Mouse (Mus musculus) testis, postnatal 10 days (tissue): Measurements from ENCODE around the gene Supt7l.
"Not testable (repeated sequence)": the region's sequence is repeated elsewhere in the genome, so short reads cannot be mapped to it uniquely, and the experiment has no call there.

ENCODE experiments used
- DNase-seq: peaks from one replicate; pipeline ENCODE4 v3.0.0; 2021; ENCODE audit warnings: low spot score

Supt7l gene

GRCm38 (mm10) chr5:31527707-31528106 is at the start of gene Supt7l:
TSS of gene Supt7l (minus strand) at chr5:31527807.
- DNase-seq = not testable (repeated sequence)

- DNase-seq = no peak
Measured at GRCm38 (mm10) chr5:31576539-31576975, 49.0 kb upstream of the Supt7l start.

GRCm38 (mm10) chr5:31573722-31574121 is 46.1 kb upstream of the Supt7l start:
- DNase-seq = no peak

DNA sequence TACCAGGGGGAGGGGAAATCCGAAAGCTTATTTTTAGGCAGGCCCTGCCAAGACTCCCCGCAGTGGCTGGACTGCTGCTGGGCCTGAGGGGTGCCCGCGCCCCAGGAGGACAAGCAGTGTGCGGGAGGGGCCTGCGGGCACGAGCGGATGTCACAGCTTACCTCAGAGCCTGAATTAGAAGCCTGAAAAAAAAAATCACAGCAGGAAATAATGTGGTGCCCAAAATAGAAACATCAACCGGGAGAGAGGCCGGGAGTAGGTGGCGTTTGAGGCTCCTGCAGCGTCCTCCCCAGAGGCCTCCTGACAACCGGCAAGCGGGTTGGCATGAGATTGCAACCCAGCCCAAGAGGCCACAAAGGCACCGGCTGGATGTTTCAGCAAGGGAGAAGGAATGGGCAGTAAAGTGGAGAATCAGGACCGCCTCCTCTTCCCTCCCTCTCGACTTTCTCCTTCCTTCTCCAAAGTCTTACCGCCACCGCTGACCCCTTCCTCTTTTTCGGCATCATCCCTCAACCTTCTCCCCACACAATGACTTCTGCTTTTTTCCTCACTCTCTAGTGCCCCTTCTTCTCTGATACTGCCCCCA is 43.5 kb upstream of the Supt7l start:
- no peak for DNase-seq

DNA sequence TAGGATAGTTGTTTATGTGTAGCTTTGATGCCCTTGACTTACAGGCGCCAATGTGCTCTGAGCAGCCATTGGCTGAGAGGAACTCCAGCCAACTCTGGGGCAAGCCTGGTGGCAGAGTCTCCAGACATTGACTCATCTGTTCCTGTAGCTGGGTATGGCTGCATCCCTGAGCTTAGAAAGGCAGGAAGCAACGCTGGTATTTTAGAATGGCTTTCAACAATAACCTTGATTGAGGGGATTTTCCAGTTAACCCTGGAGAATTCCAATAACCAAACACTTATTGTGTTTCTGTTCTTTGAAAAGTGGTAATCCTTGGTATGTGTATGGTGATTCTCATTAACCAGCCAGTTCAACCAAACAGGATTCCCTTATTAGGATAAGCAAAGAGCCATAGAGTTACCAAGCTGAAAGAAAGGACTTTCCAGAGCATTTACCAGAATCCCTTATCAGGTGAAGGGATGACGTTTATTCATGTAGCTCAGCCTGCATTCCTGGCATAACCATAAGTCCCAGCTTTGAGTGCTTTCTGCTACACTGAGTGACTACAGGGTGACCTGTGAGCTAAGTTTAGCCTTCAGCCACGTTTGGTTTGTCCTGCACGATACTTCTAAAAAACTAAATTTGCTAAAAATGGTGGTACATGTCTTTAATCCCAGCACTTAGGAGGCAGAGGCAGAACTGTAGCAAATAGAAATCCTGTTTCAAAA is 40.5 kb upstream of the Supt7l start:
- DNase-seq = no peak

- no peak for DNase-seq
Measured at GRCm38 (mm10) chr5:31566457-31566856, 38.9 kb upstream of the Supt7l start.

GRCm38 (mm10) chr5:31566026-31566425 is 38.4 kb upstream of the Supt7l start:
- no peak for DNase-seq

DNA sequence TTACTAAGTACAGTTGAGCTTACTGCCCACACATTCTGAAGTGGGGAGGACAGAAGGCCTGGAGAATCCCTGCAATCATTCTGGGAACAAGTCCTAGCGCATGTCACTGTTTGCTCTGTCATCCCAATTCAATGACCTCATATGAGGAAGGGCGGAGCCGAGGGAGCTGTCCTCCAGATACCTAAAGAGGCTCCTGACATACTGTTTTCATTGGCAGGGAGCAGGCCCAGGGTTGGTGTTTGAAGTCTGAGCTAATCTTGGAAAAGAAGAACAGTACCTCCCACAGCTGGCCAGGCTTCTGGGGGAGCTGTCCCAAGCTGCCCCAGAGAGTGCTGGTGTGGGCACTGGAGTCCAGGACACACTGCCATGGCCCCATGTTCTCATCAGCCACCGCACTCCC is 37.4 kb upstream of the Supt7l start:
- peak; percentile 50 for DNase-seq

DNA sequence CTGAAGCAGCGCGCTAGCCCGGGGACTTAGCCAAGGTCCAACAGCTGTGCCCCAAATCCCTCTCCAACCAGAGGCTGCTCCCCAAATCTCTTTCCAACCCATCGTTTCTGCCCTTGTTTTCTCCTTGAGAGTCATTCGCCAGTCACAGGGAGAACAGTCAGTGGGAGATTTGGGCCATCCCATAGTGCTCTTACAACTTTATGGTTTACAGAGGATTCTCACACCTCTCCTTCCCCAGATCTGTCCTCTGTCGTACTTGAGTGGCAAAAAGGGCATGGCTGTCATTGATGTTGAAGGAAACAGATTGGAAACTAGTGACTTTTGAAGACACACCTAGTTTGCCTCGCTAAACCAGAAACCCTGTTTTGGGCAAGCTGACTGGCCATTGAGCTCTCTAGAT is 36.3 kb upstream of the Supt7l start:
- no peak for DNase-seq

- DNase-seq = peak; percentile 82
Measured at GRCm38 (mm10) chr5:31563496-31563895, 35.9 kb upstream of the Supt7l start.

DNA sequence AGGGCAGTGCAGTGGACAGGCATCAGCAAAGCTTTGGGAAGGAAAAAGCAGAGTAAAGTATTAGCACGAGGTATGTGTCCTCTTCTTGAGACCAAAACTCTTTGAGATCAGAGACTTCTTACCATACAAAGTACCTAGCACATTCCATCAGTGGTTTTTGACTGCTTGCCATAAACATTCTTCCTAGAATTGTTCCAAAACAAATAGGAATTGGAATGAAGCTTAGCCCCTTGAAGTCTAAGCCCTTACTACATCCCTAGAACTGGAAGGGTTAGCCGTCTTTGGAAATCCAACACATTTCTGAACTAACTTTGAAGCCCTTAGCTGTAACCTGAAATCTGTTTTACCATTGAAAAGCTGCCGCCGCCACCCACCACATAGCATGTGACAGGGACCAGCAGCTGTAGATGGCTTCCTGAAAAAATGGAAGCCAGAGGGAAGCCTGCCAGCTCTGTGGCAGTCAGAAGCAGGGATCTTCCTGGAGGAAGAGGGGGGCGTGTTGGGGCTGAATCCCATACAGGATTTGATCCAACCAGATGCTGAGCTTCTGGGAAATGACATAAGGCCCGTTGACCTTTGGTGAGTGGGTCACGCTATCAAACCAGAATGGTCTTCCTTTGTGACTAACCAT is 34.5 kb upstream of the Supt7l start:
- DNase-seq = no peak

GRCm38 (mm10) chr5:31560352-31560751 is 32.7 kb upstream of the Supt7l start:
- DNase-seq = no peak

DNA sequence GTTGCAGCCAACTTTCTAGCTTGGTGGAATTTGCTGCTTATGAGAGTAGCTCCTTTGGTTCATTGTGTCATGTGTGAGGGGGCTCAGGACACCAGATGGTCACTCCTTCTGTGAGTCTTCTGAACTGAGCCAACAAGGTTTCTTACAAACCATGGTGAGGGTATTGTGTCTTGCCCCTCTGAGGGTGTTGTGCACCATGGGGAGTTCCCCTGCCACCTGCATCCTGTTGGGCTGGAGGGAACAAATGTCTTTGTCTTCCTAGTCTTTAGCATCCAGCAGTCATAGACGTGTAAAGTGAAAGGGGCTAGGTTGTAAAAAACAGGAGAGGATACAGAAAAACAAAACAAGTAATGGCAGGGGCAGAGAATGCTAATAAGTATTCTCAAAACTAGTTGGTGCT is 31.8 kb upstream of the Supt7l start:
- DNase-seq = no peak

- DNase-seq = no peak
Measured at GRCm38 (mm10) chr5:31535228-31535627, 7.6 kb upstream of the Supt7l start.

GRCm38 (mm10) chr5:31528560-31528959 is 953 bp upstream of the Supt7l start:
- DNase-seq = no peak

DNA sequence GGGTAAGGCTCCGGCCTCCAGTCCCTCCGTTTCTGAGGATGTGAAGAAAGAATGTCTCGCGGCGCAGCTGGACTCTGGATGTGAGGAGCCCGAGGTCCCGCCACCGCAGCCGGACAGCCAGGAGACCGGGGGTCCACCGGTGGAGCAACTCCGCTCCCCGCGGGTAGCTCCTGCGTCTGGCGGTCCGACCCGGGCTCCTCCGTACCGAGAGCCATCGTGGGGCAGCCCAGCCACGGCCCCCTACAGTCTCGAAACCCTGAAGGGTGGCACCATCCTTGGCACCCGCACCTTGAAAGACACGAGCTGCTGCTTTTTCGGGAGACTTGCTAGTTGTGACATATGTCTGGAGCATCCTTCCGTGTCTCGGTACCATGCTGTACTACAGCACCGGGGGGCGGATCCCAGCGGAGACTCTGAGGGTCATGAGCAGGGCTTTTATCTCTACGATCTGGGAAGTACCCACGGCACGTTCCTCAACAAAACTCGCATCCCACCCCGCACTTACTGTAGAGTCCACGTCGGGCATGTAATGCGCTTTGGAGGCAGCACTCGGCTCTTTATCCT is 408 bp downstream of the Supt7l start:
- DNase-seq = no peak

GRCm38 (mm10) chr5:31526354-31527116 is 1.1 kb downstream of the Supt7l start, which contains the start of gene Slc4a1ap:
TSS of gene Slc4a1ap (plus strand) at chr5:31526995.
- DNase-seq = peak; percentile 86

DNA sequence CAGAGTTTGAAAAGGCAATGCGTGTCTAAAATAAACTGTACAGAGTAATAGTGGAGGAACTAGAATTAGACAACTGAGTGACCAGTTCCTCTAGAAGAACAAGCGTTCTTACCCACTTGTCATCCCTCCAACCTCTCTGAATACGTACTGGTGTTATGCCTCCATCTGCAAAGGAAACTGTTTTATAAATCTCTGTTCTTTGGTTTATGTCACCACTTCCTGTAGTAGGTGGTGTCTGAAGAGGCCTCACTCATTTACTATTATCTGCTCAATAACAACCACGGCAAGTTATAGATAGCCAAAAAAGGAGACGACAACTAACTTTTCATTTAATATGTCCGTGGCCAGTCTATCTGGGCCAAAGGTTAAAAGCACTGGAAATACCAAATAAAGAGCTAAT is 7.1 kb downstream of the Supt7l start:
- DNase-seq = no peak

GRCm38 (mm10) chr5:31512481-31512880 is 15.1 kb downstream of the Supt7l start:
- no peak for DNase-seq

GRCm38 (mm10) chr5:31504843-31505242 is 22.8 kb downstream of the Supt7l start:
- no peak for DNase-seq

- peak; percentile 92 for DNase-seq
Measured at GRCm38 (mm10) chr5:31494513-31495297, 32.9 kb downstream of the Supt7l start, which contains the start of gene Gpn1. TSS of gene Gpn1 (plus strand) at chr5:31494741.
